Mouse (Mus musculus): ENCODE data around the gene Ppp1ca. TPM values are rescaled to one million over a fixed set of nuclear protein-coding genes. Genes with fewer than 3 reads are reported as not detected.

Gene Ppp1ca
- polyA plus RNA-seq, 1 experiment from 2014 or later, result 817 TPM

DNA sequence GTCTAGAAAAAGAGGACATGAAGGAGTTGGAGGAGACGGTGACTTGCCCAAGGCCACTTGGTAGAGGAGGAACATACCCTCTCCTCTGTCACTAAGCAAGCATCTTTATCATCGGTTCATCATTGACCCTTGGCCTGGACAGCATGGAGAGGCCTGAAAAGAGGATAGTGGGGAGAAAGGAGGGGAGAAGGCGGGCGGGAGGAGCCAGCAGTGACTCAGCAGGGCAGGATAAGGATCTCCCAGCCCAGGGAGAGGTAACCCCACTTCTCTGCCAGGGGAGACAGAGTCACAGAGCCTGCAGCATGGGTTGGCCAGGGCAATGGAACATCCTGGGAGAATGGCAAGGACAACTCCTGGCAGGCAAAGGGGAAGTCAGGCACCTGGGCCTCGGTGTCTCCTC lies 16.7 kb downstream of the Ppp1ca start:
- no peak overlapping the region for H3K27ac ChIP-seq
- H3K9me3 ChIP-seq, result no peaks in the 10 kb centered on the region
- peaks cover 9% of the 10 kb centered on the region; the same call in 1 of the 2 replicates for H3K27me3 ChIP-seq
- 80% methylated on average over 5 of the region's 5 CpGs for WGBS
- peaks cover 26% of the 10 kb centered on the region for H3K4me1 ChIP-seq
- no peak overlapping the region for H3K4me2 ChIP-seq (replicated peaks)
- H3K4me3 ChIP-seq, result no peak overlapping the region
- ATAC-seq (ENCODE audit: low FRiP score, low read depth), result no peak
- H3K9ac ChIP-seq, result no peak overlapping the region
- H3K36me3 ChIP-seq, result no peaks in the 10 kb centered on the region

DNA sequence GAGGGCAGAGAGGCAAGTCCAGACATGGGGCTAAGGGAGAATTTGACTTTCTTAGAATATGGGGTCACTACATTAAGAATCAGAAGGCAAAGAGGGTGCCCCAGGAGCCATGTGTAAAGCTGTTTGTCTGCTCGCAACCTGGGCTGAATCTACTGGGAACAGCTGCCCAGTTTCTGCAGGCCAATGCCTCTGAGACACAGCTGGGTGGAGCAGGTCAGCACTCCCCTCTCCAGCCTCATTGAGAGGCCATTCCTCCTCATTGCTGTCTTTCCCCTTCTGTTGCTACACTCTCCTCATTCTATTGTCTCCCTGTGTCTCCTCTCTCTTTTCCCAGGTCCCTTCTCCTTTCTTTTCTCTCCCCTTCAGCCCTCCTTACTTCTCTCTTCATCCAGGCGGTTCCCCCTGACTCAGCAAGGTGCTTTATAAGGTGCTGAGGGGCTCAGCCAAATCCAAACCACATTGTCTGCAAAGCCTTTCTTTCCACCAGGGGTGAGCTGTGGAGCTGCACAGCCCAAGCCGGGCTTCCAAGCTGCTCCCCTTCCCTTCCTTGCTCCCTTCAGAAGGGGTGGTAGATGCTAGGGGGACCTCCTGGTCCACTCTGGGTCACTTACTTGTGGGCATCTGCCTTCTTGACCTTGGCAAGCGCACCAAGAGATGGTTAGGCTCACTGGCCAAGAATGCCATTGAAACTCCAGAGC lies 20.2 kb downstream of the Ppp1ca start:
- Histone ChIP-seq H3K36me3 (no peaks in the 10 kb centered on the region), H3K27me3 (peaks cover 6% of the 10 kb centered on the region; the same call in 1 of the 2 replicates), H3K9ac (peak overlapping the region; percentile 46; the same call in 1 of the 2 replicates), H3K4me2 (replicated peaks) (peak overlapping the region; percentile 88), H3K4me3 (no peak overlapping the region), H3K4me1 (peaks cover 45% of the 10 kb centered on the region), H3K27ac (peak overlapping the region; percentile 82), H3K9me3 (no peaks in the 10 kb centered on the region)
- ATAC-seq (ENCODE audit: low FRiP score, low read depth), result no peak
- WGBS, result 22% methylated on average over 4 of the region's 4 CpGs

DNA sequence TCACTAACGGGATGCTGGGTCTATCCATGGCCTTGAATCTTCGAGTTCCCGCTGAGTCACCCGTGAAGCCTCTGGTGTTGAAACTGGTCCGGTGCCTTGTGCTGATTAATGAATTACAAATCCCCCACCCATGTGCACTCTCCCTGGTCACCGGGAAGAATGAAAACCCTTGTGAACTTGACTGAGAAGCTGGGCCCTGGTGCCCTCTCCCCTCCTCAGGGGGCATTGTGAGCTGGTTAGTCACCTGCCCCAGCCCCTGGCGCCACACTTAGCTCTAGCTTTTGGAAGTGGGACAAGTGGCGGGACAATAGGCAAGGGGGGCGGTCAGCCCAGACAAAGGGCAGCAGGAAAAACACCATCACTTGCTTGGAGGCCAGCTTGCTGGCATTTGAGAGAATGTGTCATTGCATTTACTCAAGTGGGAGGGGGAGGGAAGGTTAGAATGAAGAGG lies 21.7 kb downstream of the Ppp1ca start:
- H3K27ac ChIP-seq, result peak overlapping the region; percentile 93
- H3K4me1 ChIP-seq, result peaks cover 60% of the 10 kb centered on the region
- H3K4me2 ChIP-seq (replicated peaks), result peak overlapping the region; percentile 88
- H3K4me3 ChIP-seq, result peak overlapping the region; percentile 92
- 15% methylated on average over 9 of the region's 9 CpGs for WGBS
- H3K36me3 ChIP-seq, result no peaks in the 10 kb centered on the region
- peak overlapping the region; percentile 99 for H3K9ac ChIP-seq
- peaks cover 6% of the 10 kb centered on the region; the same call in 1 of the 2 replicates for H3K27me3 ChIP-seq
- no peak for ATAC-seq (ENCODE audit: low FRiP score, low read depth)
- H3K9me3 ChIP-seq, result no peaks in the 10 kb centered on the region

DNA sequence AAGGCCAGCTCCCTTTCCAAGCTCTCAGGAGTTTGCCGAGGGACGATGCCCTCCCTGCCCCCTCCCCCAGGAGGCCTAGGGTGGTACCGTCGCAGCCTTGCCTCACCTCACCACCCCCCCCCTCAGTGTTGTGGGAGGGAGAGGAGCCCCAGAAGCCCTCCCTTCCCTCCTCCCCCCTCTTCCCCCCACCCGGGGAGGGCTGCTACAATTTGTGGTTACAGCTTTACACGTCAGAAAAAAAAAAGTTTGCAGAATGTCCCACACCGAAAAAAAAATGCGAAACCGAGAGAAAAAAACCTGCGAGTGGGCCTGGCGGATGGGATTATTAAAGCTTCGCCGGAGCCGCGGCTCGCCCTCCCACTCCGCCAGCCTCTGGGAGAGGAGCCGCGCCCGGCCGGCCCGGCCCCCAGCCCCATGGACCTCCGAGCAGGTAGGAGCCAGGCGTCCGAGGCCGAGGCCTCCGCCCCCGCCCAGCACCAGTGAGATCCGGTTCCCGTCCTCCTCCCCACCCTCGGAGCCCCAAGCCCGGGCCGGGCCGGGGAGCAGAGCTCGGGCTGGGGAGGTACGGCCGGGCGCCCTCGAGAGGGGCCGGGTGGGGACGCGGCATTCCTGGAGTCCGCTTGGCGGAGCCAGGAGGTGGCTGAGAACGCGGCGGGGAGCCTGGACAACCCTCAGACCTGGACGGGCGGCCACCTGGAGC lies 22.4 kb downstream of the Ppp1ca start, which contains the start of the genes Clcf1 and AC109138.7:
Gene Clcf1 (plus strand): TSS at position 168 of the 700 bp plus-strand sequence.
Gene AC109138.7 (plus strand): TSS at position 287 of the 700 bp plus-strand sequence.
- peak within 1 kb of the TSS; percentile 88 for H3K4me2 ChIP-seq (replicated peaks)
- H3K9me3 ChIP-seq, result no peaks in the 10 kb centered on the region
- peaks cover 6% of the 10 kb centered on the region; the same call in 1 of the 2 replicates for H3K27me3 ChIP-seq
- H3K4me3 ChIP-seq, result peak within 1 kb of the TSS; percentile 92
- H3K4me1 ChIP-seq, result peaks cover 63% of the 10 kb centered on the region
- peak within 1 kb of the TSS; percentile 93 for H3K27ac ChIP-seq
- H3K36me3 ChIP-seq, result no peaks in the 10 kb centered on the region
- under 1% methylated on average over 47 of the region's 49 CpGs for whole genome bisulfite sequencing
- peak within 1 kb of the TSS; percentile 99 for H3K9ac ChIP-seq
- ATAC-seq (ENCODE audit: low FRiP score, low read depth), result peak; percentile 55

DNA sequence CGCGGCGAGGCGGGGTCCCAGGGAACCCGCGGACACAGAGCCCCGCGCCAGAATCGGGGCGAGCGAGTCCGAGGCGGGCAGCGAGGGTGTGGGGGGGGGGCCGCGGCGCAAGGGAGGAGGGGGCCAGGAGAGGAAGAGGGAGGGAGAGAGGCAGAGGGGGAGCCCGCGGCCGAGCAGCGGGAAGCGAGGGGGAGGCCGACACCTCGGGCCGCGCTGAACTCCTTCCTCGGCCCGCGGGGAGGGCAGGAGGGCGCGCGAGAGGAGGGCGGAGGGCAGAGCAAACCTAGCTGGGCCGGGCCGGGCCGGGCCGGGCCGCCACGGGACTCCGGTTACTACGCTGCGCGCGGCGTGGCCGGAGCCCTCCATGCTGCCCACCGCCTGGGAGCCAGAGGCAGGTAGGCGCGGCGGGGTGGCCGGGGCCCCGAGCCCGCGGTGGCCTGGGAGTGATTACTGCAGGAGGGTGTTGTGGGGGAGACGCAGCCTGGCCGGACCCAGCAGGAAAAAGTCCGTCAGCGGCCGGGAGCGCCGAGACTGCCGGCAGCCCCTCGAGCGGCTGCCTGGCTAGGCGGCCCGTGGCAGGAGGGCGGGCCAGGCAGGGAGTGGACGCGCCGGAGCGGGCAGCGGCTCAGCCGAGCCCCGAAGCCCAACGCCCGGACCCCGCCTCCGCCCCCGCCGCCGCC lies 23.0 kb downstream of the Ppp1ca start:
- H3K9ac ChIP-seq, result peak overlapping the region; percentile 99
- H3K9me3 ChIP-seq, result no peaks in the 10 kb centered on the region
- H3K4me3 ChIP-seq, result peak overlapping the region; percentile 92
- H3K4me1 ChIP-seq, result peaks cover 70% of the 10 kb centered on the region
- ATAC-seq (ENCODE audit: low FRiP score, low read depth), result peak; percentile 28
- H3K27me3 ChIP-seq, result peaks cover 6% of the 10 kb centered on the region; the same call in 1 of the 2 replicates
- H3K27ac ChIP-seq, result peak overlapping the region; percentile 93
- peak overlapping the region; percentile 88 for H3K4me2 ChIP-seq (replicated peaks)
- H3K36me3 ChIP-seq, result no peaks in the 10 kb centered on the region
- under 1% methylated on average over 41 of the region's 81 CpGs for WGBS

DNA sequence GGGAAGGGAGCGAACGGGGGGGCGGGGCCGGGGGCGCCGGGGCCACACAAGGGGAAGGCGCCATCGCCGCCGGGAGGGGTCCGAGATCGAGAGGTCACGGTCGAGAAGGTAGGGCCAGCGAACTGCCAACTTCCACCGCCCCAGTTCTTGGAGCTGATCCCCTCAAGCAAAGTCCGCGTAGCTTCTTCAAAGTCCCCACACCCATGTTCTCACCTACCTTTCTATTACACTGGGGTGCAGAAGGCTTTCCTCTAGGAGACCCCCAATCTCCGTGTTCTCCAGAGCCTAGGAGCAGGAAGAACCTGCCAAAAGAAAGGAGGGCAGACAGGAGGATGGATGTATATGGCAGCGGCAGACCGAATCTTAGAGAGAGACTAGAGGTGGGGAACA lies 23.6 kb downstream of the Ppp1ca start:
- WGBS, result 0% methylated on average over 15 of the region's 21 CpGs
- no peak for ATAC-seq (ENCODE audit: low FRiP score, low read depth)
- Histone ChIP-seq H3K9me3 (no peaks in the 10 kb centered on the region), H3K4me3 (peak overlapping the region; percentile 92), H3K36me3 (0 out of 2 replicates have a peak, but pooled peaks cover 2% of the 10 kb centered on the region), H3K9ac (peak overlapping the region; percentile 99), H3K27ac (peak overlapping the region; percentile 93), H3K4me2 (replicated peaks) (peak overlapping the region; percentile 88), H3K27me3 (peaks cover 6% of the 10 kb centered on the region; the same call in 1 of the 2 replicates), H3K4me1 (peaks cover 75% of the 10 kb centered on the region)

DNA sequence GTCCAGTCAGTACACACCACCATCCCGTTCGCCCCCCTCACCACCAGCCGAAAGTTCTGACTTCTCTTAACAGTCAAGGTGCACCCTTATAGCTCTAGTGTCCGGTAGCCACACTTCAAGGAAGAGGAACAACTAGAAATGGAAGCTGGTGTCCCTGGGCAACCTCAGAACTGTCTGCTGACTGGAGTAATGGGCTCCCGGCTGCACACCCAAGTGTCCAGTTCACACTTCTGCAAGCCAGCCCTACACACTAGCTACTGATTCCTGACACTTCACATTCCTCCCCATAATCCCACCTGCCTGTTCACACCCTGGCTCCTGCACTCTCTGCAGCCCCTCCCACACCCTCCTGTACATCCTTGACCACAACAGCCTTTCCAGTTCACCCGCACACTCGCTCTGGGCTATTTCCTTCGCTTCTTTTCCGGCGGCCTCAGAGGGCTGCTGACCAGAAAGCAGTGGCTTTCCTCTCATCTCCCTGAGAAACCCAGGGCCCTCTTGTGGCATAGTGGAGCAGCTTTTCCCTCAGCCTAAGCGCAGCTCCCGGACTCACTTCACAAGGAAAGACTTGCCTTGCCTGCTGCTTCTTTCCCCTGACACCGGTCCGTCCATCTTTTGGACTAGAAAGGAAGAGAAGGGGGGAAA lies 24.3 kb downstream of the Ppp1ca start:
- H3K27me3 ChIP-seq, result peaks cover 6% of the 10 kb centered on the region; the same call in 1 of the 2 replicates
- peaks cover 9% of the 10 kb centered on the region; the same call in 1 of the 2 replicates for H3K36me3 ChIP-seq
- H3K4me1 ChIP-seq, result peaks cover 82% of the 10 kb centered on the region
- H3K9me3 ChIP-seq, result no peaks in the 10 kb centered on the region
- peak overlapping the region; percentile 57 for H3K9ac ChIP-seq
- peak overlapping the region; percentile 58 for H3K27ac ChIP-seq
- H3K4me2 ChIP-seq (replicated peaks), result peak overlapping the region; percentile 88
- peak overlapping the region; percentile 92 for H3K4me3 ChIP-seq
- 11% methylated on average over 14 of the region's 14 CpGs for WGBS
- ATAC-seq (ENCODE audit: low FRiP score, low read depth), result no peak

DNA sequence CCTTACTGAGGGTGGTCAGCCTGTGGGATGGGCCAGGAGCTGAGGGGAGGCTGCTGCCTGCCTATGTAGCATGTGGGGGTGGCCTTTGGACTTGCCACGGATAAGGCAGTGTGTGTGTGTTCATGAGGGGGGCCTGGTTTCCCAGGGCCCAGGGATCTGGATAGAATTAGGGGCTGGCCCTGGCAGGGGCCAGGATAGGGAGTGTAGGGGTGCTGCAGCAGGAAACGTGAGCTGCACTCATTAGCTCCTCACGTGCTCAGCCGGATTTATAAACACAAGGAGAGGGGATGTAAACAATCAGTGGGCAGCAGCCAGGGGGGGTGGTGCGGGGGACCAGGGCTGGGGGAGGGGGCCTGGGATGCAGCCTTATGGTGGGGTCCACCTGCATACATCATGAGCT lies 25.3 kb downstream of the Ppp1ca start:
- Histone ChIP-seq H3K9me3 (no peaks in the 10 kb centered on the region), H3K4me2 (replicated peaks) (peak overlapping the region; percentile 88), H3K27me3 (no peaks in the 10 kb centered on the region), H3K36me3 (peaks cover 19% of the 10 kb centered on the region), H3K9ac (peak overlapping the region; percentile 57), H3K4me1 (peaks cover 77% of the 10 kb centered on the region), H3K27ac (peak overlapping the region; percentile 58; the same call in 1 of the 2 replicates), H3K4me3 (0 out of 2 replicates have a peak overlapping the region, but pooled peaks have one; percentile 0)
- WGBS, result 11% methylated on average over 5 of the region's 5 CpGs
- no peak for ATAC-seq (ENCODE audit: low FRiP score, low read depth)

DNA sequence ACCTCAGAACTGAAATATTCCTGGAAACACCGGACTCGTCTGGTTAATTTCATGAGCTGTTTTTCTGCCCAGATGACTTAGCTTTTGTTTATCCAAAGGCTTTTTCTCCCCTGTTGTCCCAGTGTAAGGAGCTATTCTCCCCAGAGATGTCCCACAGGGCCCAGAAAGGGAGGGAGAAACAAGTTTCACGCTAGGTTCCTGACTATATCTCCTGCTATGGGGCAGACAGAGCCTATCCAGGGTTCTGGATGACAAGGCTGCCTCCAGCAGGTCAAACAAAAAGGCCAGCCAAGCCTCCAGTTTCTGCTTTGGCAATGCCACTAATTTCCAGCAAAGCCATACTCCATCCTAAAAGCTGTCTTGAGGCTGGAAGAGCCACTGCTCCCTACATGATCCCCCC lies 26.0 kb downstream of the Ppp1ca start:
- Histone ChIP-seq H3K27ac (peak overlapping the region; percentile 15; the same call in 1 of the 2 replicates), H3K36me3 (peaks cover 26% of the 10 kb centered on the region), H3K4me1 (peaks cover 70% of the 10 kb centered on the region), H3K4me2 (replicated peaks) (no peak overlapping the region), H3K4me3 (no peak overlapping the region), H3K27me3 (no peaks in the 10 kb centered on the region), H3K9ac (no peak overlapping the region), H3K9me3 (no peaks in the 10 kb centered on the region)
- no peak for ATAC-seq (ENCODE audit: low FRiP score, low read depth)
- WGBS, result 29% methylated on average over 3 of the region's 3 CpGs

DNA sequence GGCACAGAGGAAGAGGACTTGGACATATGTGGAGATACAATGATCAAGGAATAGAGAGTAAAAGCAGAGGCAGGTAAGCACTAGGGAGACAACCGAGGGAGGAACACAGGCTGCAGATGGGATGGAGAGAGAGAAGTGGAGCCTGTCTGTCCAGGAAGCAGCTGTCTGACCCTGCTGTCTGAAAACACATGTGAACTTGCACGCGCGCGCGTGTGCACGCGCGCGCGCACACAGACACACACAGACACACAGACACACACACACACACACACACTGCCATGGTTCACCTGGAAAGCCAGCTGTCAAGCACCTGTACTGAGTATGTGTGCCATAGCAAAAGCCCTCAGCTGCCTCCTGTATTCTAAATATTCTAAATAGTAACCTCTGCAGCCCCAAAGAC lies 26.4 kb downstream of the Ppp1ca start:
- Histone ChIP-seq H3K4me3 (no peak overlapping the region), H3K36me3 (peaks cover 31% of the 10 kb centered on the region), H3K27me3 (no peaks in the 10 kb centered on the region), H3K9ac (no peak overlapping the region), H3K27ac (peak overlapping the region; percentile 15; the same call in 1 of the 2 replicates), H3K4me2 (replicated peaks) (no peak overlapping the region), H3K4me1 (peaks cover 65% of the 10 kb centered on the region), H3K9me3 (no peaks in the 10 kb centered on the region)
- no peak for ATAC-seq (ENCODE audit: low FRiP score, low read depth)
- WGBS, result 89% methylated on average over 11 of the region's 11 CpGs

DNA sequence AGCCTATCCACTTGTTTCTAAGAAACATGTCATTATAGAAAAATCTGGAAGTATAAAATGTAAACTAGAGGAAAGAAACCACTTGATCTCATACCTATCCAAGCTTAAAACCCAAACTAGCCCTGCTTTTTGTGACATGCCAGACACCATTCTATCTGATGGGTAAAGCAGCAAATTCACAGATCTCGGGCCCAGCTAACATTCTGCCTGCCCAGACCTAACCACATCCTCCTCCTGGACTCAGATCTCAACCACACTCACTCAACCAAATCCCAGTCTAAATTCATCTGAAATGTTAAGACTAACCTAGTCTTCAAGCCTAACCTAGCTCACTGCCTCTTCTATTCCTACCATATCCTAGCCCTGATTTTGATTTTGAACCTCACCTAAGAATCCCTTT lies 26.9 kb downstream of the Ppp1ca start:
- WGBS, result 60% methylated on average over 1 of the region's 1 CpGs
- H3K36me3 ChIP-seq, result peaks cover 35% of the 10 kb centered on the region
- ATAC-seq (ENCODE audit: low FRiP score, low read depth), result no peak
- no peaks in the 10 kb centered on the region for H3K27me3 ChIP-seq
- H3K27ac ChIP-seq, result no peak overlapping the region
- peaks cover 60% of the 10 kb centered on the region for H3K4me1 ChIP-seq
- H3K4me2 ChIP-seq (replicated peaks), result no peak overlapping the region
- H3K9me3 ChIP-seq, result no peaks in the 10 kb centered on the region
- H3K4me3 ChIP-seq, result no peak overlapping the region
- no peak overlapping the region for H3K9ac ChIP-seq
